31 mouse cellular contexts compared by ENCODE assay signal in genomic region chr13:67652496-67652895, GRCm38 (mm10). TPM values are rescaled to one million over a fixed set of nuclear protein-coding genes. Genes with fewer than 3 reads are reported as not detected.
"Had no signal": no experiment of that assay in that cellular context is flagged by ENCODE, and none has a peak within 500 bp of the region (broad histone marks: within the 10 kb centered on the region; RNA-seq: fewer than 3 reads in every experiment).

No protein-coding gene starts in this region.

- H3K4me3 ChIP-seq: gastrocnemius, adult 2 months; heart, embryonic 13.5 days; heart, embryonic 15.5 days; hindbrain, embryonic 10.5 days; hindbrain, embryonic 12.5 days; intestine, embryonic 15.5 days; layer of hippocampus, adult 2 months; left cerebral cortex, adult 2 months; limb, embryonic 13.5 days; limb, embryonic 15.5 days; liver, embryonic 12.5 days had no signal

- H3K27ac ChIP-seq: gastrocnemius, adult 2 months; heart, embryonic 13.5 days; heart, embryonic 15.5 days; hindbrain, embryonic 10.5 days; hindbrain, embryonic 12.5 days; hindbrain, embryonic 14.5 days; intestine, embryonic 15.5 days; layer of hippocampus, adult 2 months; left cerebral cortex, adult 2 months; limb, embryonic 13.5 days; limb, embryonic 15.5 days; liver, embryonic 12.5 days; liver, embryonic 14.5 days had no signal

- H3K9ac ChIP-seq: heart, embryonic 13.5 days; heart, embryonic 15.5 days; hindbrain, embryonic 12.5 days; hindbrain, embryonic 14.5 days; intestine, embryonic 15.5 days; limb, embryonic 13.5 days; limb, embryonic 15.5 days; liver, embryonic 12.5 days; liver, embryonic 14.5 days had no signal

- H3K36me3 ChIP-seq: heart, embryonic 13.5 days; heart, embryonic 15.5 days; hindbrain, embryonic 10.5 days; hindbrain, embryonic 12.5 days; intestine, embryonic 15.5 days; limb, embryonic 13.5 days; limb, embryonic 15.5 days; liver, embryonic 12.5 days had no signal

- H3K27me3 ChIP-seq: heart, embryonic 13.5 days; heart, embryonic 15.5 days; hindbrain, embryonic 12.5 days; intestine, embryonic 15.5 days; limb, embryonic 13.5 days; limb, embryonic 15.5 days; liver, embryonic 12.5 days had no signal

- H3K4me1 ChIP-seq: heart, embryonic 13.5 days; heart, embryonic 15.5 days; hindbrain, embryonic 10.5 days; hindbrain, embryonic 12.5 days; intestine, embryonic 15.5 days; limb, embryonic 13.5 days; limb, embryonic 15.5 days; liver, embryonic 12.5 days had no signal

- H3K9me3 ChIP-seq: heart, embryonic 13.5 days; heart, embryonic 15.5 days; hindbrain, embryonic 12.5 days; intestine, embryonic 15.5 days; limb, embryonic 13.5 days; limb, embryonic 15.5 days; liver, embryonic 12.5 days had no signal

- DNase-seq: gastrocnemius, adult 2 months; gastrocnemius, postnatal 10 days; gastrocnemius, postnatal 25 days; heart, adult 18-20 months; heart, postnatal 14 days; heart, postnatal 36 days; kidney, adult 18-20 months; kidney, adult 8-10 months; kidney, postnatal 10 days; kidney, postnatal 25 days; kidney, postnatal 4 days; left cerebral cortex, postnatal 4 days had no signal

RNA-seq across cellular contexts. Expression of gene Gm49345, which starts 14.9 kb away (rescaled TPM):
- total RNA-seq: granulocyte monocyte progenitor cell, adult 5-6 weeks; liver, adult 2 months had no signal
- polyA plus RNA-seq: heart, embryonic 13.5 days; hindbrain, embryonic 10.5 days; hindbrain, embryonic 12.5 days; hindbrain, embryonic 14.5 days; intestine, embryonic 15.5 days; intestine, postnatal 0 days; kidney, embryonic 14.5 days; kidney, embryonic 16.5 days; limb, embryonic 11.5 days; limb, embryonic 13.5 days; liver, adult 2 months; liver, embryonic 12.5 days; liver, embryonic 14.5 days; liver, embryonic 16.5 days had no signal
